Mouse (Mus musculus) bone marrow macrophage, adult 2 months (primary cell): ENCODE results near the gene Clec2d.

ENCODE experiments used
- CTCF ChIP-seq: IDR thresholded peaks from 2 replicates; pipeline ENCODE4 v1.5.1; 2012; ENCODE audit warnings: low read depth, mild to moderate bottlenecking, low read length, moderate library complexity
- POLR2A ChIP-seq: IDR thresholded peaks from 2 replicates; pipeline ENCODE4 v1.6.1; 2012; ENCODE audit warnings: mild to moderate bottlenecking, low read depth, low read length, borderline replicate concordance

- TF ChIP-seq CTCF (no peak), POLR2A (no peak)
These were observed 9.5 kb upstream of the Clec2d start for GRCm38 (mm10) chr6:129170925-129171324.
